Mouse (Mus musculus) bone marrow macrophage, adult 2 months (primary cell): ENCODE data around the gene Crybb1.

Source experiments
- CTCF ChIP-seq: IDR thresholded peaks from 2 replicates; pipeline ENCODE4 v1.5.1; 2012; ENCODE audit warnings: low read depth, mild to moderate bottlenecking, low read length, moderate library complexity
- POLR2A ChIP-seq: IDR thresholded peaks from 2 replicates; pipeline ENCODE4 v1.6.1; 2012; ENCODE audit warnings: mild to moderate bottlenecking, low read depth, low read length, borderline replicate concordance

DNA sequence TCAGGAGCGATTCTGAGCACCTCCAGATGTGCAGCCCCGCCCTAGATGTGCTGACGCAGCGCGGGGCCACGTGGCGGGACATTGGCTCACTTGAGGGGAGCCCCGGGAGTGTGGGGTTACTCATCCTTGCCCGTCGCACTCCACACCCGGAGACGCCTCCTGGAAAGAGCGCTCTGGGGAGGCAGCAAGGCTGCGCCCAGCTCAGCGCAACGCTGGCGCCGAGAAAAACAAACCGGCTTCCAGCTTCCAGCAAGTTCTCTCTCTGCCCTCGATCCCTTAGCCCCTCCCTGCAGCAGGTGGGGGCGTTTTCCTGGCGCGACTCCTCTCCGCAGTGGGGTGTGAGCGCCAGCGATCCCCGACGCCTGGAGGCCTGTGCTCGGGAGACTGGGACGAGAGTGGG, 28.3 kb upstream of the Crybb1 start:
- no peak for TF ChIP-seq CTCF
- no peak for TF ChIP-seq POLR2A
